Mouse (Mus musculus) c-Kit-positive CD71-positive TER-119-positive erythroid progenitor cells, embryonic 14.5 days (primary cell): ENCODE measurements around the gene Tekt1.

Experiments
- DNase-seq: peaks from one replicate; pipeline ENCODE4 v3.0.0-alpha.2; 2013; ENCODE audit warnings: low spot score

Tekt1 gene

DNA sequence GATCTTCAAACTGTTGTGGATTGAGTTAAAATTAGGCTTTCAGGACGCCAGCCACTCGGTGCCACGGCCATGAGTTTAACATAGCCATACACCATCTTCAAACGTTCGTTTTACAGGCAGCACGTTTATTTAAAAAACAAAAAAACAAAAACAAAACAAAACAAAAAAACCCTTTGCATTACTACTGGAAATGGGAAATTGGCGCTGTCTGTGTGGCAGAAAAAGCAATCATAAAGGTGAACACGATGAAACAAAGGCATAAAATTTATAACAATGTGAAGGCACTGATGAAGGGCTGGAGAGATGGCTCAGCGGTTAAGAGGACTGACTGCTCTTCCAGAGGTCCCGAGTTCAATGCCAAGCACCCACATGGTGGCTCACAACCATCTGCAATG, at the start of gene Tekt1:
Gene Tekt1, minus strand, starts transcription at position 96 of the 395 bp plus-strand sequence.
- DNase-seq, result no peak

DNA sequence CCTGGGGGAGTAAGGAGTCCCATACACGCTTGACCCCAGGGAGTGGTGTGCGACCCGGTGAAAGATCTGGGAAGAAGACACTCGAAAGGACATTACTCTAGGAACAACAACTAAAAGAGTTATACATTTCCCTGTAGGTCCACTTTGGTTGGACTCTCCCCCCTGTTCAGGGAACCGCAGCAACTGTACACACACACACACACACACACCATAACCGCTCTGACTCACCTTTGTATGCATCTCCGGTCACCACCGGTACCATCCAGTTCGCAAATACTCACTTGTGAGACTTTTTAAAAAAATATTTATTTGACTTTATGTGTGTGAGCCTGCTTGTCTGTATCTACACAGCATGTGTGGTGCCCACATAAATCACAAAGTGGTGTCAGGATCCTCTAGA, 49.7 kb upstream of the Tekt1 start:
- DNase-seq, result no peak

DNA sequence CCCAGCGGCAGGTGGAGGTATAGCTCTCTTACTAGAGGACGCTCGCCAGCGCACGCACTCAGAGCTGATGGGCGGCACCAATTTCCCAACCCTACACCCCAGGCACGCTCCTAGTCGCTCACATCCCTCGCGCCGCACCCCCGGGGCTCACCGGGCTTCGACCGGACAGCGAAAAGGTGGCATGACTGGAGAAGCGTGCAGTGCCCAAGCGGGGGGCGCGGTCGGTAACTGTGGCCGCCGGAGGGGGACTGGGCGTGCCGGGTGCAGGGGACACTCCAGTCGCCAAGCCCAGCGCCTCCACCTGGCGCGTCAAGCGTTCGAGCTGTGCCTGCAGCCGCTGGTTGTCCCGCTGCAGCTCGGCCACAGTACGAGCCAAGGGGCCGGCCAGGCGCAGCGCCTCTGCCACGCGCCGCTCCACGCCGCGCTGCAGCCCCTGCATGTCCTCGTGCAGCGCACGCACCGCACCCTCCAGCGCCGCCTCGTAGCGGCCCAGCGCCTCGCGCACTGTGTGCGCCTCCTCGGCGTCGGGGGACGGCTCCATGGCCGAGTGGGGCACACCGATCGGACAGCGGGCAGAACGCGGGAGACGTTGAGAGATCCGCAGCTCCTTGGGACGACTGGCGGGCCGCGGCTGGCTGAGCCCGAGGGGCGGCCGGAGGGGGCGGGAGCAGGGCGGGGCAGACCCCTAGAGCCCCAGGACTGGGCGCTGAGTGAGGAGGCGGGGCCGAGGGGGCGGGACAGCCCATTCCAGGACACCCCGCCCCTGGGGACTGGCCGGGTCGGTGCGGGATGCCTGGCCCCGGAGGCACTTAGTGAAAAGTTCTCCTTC, 49.1 kb upstream of the Tekt1 start, which contains the start of gene Smtnl2:
Gene Smtnl2, minus strand, starts transcription at position 621 of the 829 bp plus-strand sequence.
- no peak for DNase-seq

DNA sequence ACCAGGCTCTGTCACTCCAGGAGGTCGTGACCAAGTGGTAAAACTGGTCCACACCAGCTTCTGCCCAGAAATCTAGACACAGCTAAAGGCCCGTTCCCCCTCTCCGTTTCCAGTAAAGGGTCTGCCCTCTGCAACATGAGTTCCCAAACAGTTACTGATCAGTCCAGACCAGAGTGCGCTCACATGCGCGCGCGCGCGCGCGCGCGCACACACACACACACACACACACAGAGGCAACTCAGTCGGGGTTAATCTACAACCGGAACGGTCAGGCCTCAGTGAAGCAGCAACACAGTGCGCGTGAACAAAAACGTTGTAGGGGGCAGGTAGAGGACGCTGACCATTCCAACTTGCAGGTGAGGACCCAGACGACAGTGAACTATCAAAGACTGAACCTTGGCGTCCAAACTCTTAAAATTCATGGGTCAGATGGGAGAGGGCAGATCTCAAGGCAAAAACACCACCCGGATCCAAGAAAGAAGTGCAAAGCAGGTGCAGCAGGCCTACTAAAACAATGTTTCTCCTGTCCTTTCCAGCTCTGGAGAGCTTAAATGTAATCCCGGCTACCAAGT, 48.4 kb upstream of the Tekt1 start:
- no peak for DNase-seq

DNA sequence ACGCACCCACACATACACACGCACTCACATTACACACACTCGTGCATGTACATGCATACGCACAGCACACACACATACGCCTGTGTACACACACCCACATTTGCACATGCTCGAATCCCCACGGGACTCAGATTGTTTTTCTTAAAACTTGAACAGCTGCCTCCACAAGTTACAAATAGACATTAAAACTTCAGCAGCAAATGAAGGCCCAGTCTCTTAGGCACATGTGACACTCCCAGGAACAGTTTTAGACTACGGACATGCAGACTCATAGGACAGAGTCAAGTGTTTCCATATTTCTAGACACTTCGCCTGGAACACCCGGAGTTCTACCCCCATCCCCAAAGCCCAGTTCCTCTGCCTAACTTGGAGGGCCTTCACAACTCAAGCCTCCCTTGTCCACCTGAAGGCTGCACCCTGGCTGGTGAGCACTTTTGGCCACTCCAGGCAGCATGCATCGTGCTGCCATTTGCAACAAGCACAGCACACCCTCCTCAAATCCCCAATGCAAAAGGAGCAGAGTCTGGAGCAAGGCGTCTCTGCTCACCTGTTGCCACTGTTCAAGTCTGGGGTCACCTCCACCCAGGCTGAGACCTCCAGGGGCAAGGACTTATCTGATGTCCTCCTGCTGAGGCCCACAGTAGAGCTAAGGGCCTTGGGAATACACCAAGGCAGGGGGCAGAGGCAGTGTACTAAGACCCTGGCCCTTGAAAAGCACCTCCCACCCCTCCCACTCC, 47.6 kb upstream of the Tekt1 start:
- no peak for DNase-seq

DNA sequence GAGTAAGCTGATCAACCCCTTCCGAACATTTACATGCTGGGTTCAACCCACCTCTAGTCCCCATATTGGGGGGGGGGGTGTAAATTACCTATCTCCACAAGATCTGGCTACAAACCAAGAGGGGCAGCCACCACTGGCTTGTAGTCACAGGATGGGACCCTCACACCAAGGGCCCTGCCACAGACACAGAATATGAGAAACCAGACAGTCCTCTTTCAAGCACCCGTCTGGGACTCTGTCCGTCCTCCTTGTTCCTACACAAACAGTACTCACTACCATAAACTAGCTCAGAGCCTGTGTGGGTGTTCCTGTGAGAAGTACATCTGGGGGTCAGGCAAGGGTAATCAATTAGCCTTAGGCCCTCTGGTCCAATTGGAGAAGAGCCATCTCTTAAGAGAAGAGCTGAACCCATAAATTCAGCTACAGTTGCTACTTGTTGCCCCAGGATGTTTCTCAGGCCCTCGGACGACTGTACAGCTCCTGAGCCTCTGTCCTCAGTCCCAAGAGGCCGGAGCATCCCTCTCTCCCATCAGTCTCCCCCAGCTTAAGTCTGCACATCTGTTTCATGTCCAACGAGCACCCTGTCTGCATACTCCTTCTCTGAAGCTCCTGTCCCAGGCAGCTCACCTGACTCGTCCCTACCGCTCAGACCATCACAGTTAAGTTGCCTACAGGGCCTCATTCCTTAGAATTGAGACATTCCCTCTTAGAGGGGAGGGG, 46.4 kb upstream of the Tekt1 start:
- DNase-seq, result no peak

DNA sequence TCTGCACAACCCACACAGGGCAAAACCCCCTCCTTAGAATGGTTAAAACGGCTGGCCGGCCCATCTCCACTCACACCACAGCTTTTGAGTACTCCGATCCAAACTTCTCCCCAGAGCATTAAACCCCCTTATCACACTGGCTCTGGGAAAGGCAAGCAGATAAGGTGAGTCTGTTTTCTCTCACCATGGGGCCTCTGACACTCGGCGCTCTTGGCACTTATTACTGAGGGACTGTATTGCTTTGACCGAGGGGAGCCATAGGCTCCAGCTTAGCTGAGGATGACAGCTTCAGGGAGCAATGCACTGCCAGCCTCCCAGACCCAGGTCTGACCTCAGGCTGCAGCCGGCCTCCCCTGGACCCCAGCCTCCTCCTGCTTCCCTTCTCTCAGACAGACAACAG, 45.3 kb upstream of the Tekt1 start:
- DNase-seq, result no peak

DNA sequence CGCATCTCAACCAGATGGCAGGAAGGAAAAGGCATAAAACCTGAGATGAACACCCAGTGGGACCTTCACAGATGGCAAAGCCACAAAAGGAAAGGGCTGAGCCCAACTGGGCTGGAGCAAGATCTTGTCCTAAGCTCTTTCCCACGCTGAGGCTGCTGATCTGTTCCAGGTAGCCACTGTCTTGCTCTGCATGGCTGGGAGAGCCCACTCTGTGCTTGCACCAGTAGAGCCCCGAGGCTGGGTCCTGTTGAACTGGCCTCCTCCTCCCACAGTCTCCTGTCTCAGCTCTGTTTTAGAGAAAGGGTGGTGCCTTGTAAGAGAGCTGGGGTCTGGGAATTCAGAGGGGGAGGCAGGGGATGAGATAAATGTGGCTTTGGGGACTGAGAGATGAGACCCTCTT, 44.8 kb upstream of the Tekt1 start:
- no peak for DNase-seq

DNA sequence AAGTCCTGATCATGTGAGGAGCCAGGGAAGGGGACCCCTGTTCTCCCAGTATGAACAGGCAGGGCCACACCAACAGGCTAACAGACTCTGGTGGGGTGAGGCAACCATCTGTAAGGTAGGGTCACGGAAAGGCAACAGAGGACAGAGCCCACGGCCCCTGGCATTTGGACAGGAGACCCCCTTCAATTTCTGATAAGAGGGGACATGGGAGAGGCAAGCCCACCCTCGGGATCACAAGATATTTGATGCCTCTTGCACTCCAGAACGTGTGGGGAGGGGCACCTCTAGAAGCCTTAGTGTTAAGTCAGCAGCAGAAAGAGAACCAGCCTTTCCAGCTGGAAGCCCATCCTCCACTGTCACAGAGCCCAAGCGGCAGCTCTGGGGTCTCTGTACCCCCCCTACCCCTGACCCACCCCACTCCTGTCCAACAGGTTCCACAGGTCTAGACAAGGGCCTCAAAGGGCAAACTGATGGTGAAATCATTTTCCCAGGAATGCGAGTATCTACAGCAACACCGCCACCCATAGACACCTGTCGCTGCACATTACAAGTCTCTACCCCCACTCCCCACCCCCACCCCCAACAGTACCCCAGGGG, 43.9 kb upstream of the Tekt1 start:
- no peak for DNase-seq

DNA sequence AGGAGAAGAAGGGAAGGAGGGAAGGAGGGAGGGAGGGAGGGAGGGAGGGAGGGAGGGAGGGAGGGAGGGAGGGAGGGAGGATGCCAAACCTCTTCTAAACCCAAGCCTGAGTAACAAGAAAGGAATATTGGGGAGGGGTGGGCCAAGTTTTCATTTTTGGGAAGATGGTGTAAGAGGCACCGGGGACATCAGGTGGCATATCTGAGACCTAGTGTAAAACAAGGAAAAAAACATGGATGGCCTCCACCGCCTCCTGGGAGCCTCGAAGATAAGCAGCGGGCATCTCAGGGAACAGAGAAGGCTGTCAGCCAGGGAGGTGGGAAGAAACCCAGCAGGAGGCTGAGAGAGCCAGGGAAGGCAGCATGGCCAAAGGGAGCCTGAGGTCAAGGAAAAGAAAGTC, 43.3 kb upstream of the Tekt1 start:
- no peak for DNase-seq

DNA sequence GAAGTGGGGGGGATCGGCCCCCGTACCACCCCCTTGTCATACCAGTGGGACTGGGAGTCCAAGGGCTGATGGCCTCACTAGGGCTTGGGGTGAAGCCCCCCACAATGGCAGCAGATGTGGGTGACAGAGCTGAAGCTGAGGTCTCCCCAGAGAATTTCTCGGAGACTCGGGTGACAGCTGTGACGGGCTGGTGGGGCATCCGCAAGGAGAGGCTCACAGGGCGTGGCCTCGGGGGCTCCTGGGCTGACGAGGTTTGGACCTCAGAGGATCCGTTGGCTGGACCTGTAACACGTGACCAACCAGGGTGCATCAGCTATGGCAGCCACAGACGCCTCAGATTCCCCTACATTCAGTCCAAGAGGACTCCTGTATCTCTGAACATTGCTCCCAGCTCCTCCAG, 40.7 kb upstream of the Tekt1 start:
- no peak for DNase-seq

DNA sequence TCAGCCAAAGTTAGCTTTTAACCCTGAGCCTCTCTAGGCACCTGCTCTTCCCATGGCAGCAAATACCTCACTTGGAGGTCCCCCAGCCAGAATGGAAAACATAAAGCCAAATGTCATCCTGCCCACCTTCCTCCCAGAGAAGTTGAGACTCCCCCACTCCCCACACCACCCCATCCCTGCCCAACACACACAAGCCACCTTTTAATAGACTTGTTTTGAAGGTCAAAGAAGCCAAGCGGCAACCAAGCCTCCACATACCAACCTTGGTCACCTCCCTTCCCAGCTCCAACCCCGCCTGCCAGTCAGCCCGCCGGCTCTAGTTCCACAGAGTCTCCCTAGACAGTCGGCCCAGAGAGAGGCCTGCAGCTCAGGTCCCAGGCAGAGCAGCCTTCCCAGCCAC, 39.8 kb upstream of the Tekt1 start:
- no peak for DNase-seq

DNA sequence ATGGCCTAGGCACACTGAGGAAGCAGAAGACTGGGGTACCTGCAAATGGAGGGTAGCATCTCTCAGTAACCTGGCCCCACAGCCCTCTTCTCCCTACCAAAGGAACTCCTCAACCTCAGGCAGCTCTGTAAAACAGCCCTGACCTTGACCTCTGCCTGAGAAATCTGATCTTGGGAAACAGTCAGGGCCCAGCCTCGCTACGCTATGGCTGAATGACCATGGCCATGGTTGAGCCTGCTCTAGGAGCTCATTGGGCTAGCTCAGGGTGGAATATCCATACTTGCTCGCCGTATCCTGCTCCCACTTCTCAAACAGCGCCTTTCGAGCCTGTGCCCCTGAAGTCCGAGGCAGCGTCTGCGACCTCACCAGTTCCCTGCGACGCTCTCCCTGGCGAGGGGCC, 38.8 kb upstream of the Tekt1 start:
- DNase-seq, result no peak

DNA sequence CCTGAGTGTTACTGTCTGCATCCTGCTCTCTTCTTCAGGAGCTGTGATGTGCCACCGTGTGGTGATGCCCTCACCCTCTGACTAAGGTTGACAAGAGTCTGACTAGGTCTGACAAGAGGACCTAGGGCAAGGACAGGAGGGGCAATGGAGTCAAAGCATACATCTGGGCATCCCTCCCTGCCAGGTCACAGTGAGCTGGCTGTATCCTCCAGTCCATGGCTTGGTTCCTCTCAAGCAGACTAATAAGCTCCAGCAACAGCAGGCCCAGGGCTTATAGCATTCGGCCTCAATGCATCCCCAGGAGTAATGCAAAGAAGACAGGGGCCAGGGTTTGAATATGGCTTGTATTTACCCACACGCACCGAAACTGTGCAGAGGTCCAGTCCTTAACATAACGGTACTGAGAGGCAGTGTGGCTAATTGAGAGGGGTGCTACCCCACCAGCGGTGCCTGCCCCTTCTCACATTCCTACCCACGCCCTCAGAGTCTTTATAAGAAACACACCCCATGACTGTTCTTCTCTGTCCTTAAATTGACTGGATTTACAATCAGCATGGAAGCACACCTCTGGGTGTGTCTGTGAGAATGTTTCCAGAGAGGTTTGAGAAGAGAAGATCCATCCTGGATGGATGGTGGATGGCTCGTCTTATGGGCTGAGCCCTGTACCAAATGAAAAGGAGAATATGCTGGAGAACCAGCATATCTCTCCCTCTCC, 35.7 kb upstream of the Tekt1 start:
- no peak for DNase-seq

DNA sequence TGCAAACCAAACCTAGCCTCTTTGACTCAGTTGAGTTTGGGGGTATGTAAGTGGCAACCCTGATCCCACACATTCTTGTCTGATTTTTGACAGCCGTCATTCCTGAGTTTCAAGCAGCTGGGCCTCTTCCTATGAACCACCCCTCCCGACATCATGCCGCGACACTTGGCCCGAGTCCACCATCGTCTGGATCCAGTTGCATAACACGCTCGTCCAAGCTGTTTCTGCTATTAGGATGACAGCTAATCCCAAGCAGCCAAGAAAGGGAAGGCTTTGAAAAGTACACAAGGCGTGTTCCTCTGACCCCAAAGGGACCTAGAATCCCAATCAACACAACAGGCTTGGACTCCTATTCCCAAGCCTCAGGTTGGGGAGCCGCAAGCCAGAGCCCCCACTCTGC, 34.8 kb upstream of the Tekt1 start:
- no peak for DNase-seq

DNA sequence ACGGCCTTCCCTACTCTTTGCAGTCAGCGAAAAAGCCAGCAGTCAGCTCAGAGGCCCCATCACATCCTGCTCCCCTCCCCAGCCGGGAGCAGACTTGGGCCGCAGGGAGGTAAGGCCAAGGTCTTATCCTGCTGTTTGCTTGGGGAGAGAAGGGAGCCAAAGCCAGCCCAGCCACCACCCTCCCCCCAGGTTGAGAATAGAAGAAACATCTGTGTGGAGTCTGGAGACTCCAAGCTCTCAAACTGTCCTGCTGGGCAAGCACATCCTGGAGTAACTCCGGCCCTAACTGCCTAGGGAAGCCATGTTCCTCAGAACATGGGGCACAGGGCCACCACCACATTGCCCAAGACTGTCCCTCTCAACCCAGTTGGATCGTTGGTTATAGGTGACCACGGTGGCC, 34.4 kb upstream of the Tekt1 start:
- DNase-seq, result no peak

DNA sequence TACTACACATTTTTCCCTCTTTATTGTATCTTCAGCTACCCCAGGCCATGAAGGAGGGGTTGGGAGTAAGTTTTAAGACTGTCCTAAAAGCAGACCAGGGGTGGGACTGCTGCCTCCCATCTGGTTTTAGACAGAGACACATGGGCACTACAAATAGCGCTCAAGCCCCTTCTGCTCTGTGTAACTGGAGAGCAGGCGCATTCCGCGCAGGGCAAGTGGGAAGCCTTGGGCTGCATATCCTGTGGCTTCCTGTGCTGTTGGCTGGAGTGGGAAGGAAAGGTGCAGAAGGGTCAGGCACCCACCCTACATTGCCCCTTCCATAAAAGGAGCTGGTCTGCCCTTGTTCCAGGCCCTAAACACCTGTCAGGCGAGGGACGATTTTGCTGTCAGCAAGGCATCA, 33.4 kb upstream of the Tekt1 start:
- DNase-seq, result no peak

DNA sequence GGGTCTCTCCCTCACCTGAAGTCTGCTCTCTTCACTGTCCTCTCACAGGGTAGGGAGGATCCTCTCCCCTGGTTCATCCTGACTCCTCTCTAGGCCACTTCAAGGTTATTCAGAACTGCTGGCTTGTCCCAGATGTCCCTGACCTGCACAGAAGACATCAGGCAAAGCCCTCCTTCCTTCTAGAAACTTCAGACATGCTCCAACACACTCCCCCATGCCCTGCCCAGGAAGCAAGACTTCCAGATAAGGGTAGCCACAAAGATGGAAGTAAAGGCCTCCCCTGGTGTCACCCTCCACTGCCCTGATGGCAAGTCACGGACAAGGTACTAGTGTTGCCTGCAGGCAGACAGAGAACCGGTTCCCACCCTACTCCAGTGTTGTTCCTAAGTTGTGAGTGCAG, 32.5 kb upstream of the Tekt1 start:
- DNase-seq, result no peak

DNA sequence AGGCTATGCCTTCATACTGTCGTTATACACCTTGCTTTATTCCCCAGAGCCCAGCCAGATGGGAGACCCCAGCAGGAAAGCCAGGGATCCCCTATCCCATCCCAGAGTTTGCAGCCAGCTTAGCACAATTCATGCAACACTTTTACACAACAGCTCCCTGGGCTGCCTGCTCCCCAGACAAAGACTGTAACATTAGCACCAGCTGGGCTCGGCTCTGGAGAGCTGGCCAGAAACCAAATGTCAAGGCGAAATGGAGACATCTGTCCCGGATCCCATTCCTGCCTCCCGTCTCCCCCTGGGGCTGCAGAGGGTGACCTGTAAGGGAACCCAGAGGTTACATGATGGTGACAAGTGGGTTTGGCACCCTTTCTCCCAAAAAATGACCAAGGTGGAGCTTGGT, 31.4 kb upstream of the Tekt1 start:
- no peak for DNase-seq

DNA sequence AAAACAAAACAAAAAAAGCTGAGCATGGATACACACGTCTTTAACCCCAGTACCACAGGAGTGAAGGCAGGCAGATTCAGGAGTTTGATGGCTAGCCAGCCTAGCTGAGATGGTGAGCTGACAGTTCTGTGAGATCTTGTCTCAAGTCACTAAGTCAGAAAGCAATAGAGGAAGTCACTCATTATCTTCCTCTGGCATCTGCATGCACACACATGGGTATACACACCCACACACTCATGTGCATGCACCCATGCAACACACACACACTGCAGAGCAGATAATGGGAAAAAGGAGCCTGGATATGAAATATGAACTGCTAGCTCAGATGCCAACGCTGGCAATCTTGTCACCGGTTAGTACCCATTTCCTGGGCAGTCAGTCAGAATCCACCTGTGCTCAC, 31.0 kb upstream of the Tekt1 start:
- DNase-seq, result no peak

DNA sequence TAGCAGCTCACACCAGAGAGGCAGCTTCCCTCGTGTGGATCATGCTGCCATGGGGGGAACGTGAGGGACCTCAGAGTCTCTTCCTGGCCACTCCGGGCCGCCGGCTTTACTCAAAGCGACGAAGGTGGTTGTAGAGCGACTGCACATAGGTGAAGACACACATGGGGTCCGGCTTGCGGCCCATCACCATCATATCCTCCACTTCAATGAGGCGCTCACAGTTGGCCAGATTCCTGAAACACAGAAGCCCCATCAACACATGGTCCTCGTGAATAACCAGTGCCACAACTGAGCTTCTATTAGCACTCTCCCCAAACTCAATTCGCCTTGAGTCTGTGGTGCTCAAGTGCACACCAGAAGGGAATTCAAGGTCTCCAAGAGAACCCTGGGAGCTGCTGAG, 28.9 kb upstream of the Tekt1 start:
- no peak for DNase-seq
